Mouse (Mus musculus): Measurements from ENCODE around the gene Nrn1l.

Gene Nrn1l

DNA sequence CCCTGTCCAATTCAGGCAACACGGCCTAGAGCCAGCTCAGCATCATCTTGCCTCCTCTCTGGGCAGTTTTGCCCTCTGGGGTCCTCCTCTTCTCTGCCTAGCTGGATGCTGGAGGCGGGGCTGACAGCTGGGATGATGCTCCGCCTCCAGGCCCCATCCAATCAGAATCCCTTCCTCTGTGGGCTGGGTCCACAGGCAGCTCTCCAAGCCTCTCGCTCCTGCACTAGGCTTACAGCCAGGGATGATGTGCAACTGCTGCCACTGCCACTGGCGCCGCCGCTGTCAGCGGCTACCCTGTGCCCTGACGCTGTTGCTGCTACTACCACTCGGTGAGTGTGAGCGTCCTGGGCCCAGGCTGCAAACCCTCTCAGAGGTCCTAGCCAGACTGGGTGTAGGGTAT lies at the start of gene Nrn1l:
Gene Nrn1l, plus strand, starts transcription at position 229 of the 400 bp plus-strand sequence.
- peak; percentile 65 for DNase-seq (ENCODE audit: low read depth)

DNA sequence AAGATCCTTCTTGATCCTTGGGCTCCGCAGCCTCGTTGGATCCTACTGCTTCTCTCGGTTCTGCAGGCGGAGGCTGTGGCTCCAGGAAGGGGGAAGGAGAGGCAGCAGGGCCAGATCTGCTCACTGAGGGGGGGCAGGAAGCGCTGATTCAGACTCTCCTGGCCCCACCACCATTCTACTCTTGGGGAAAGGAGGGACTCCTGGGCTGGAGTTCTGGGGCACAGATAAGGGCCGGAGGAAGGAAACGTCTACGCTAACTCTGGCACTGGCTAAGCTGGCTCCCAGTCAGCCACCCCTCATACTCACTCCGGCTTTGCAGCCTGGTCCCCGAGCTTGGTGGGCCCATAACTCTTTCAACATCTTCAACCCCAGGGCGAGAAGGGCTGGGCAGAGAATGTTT lies 46.7 kb upstream of the Nrn1l start:
- no peak for DNase-seq (ENCODE audit: low read depth)

DNA sequence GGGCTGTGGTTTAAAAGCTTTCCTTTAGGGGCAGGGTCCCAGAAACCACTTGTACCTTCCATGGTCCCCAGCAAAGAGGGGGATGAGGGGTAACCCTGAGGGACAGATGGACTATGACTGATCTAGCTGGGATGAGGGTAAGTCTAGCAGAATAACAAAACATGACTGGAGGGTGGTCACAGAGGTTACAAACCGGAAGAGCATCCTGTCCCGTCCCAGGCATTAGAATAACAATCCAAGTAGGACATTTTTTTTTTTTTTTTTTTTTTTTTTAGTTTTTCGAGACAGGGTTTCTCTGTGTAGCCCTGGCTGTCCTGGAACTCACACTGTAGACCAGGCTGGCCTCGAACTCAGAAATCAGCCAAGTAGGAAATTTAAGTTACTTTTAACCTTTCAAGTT lies 43.4 kb upstream of the Nrn1l start:
- no peak for DNase-seq (ENCODE audit: low read depth)

DNA sequence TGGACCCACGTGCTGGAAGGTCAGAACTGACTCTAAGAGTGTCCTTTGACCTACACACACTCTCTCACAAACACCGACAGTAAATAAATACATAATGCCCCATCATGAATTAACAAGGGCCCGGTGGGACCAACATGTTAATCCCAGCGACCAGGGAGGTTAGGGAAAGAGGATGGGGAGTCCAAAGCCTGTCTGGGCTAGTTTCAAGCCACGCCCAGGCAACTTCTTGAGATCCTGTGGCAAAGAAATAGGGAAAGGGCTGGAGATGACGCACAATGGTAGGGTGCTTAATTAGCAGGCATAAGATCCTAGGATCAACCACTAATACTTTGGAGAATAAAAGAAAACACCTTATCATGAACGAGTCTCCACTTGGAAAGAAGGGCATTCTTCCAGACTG lies 42.8 kb upstream of the Nrn1l start:
- no peak for DNase-seq (ENCODE audit: low read depth)

DNA sequence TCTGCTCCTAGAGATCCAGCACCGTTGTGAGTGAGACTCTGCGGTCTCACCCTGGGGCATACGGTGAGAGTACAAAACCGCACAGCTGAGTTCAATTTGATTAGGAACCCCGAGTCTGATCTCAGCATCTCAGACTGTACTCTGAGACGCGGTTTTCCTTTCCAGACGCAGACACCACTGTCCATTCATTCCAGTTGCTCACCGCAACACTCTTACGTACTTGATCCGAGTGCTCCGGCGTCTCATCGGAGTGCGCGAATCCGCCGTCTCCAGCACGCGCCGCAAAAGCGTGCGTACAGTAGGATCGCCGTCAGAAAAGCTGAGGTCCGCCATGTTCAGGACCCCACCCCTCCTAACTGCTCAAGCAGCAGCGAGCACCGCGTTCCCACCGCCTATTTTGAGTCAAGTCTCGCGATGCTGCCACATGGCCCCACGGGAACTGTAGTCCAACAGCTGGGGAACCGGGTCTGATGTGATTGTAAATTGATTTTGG lies 41.7 kb upstream of the Nrn1l start:
- DNase-seq (ENCODE audit: low read depth), result peak; percentile 96

DNA sequence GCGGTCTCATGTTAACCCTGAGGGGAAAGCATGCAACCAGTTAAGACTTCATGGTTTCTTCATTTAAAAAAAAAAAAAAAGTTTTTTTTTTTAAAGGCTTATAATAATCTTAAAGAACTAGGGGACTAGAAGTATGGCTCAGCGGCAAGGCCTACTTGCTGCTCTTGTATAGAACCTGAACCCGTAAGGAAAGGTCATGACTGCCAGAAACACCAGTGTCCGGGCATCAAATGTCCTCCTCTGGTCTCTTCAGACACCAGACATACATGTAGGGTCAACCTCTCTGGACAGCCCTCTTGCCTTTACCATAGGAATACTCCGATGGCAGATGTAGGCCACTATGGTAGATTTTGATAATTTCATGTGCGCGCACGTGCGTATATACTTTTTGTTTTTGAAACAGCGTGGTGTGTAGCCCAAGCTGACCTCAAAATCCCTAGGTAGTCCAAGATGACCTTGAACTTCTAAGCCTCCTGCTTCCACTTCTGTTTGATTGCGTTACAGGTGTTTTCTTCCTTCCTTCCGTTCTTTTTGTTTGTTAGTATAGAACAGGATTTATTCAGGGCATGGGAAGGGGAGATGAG lies 41.1 kb upstream of the Nrn1l start:
- no peak for DNase-seq (ENCODE audit: low read depth)

DNA sequence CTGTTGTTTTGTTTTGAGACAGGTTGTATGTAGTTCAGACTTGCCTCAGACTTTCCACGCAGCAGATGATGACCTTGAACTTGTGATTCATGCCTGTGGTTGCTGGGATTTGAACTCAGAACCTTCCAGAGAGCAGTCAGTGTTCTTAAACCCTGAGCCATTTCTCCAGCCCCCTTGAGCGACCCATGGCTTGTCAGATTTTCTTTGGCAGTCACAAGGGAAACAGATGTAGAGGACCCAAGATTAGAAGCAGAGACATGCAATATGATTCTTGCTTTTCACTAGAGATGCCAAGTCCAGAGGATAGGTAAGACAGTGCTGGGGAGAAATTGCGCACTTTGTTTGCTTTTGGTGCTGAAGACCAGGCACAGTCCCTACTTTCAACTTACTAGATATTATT lies 40.2 kb upstream of the Nrn1l start, which contains the start of gene Cenpt:
Gene Cenpt, minus strand, starts transcription at position 101 of the 400 bp plus-strand sequence.
- DNase-seq (ENCODE audit: low read depth), result no peak

DNA sequence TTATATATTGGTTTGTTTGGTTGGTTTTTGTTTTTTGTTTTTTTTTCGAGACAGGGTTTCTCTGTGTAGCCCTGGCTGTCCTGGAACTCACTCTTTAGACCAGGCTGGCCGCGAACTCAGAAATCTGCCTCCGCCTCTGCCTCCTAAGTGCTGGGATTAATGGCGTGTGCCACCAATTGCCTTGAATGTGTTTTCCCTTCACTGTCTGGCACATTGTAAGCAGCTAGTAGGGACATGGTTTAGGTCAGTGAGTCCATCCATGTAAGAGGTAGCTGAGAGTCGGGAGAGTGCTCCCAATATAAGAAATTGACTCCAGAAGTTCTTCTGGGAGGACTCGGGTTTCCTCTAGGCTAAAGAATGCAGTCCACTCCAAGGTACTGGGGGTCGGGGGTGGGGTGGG lies 39.1 kb upstream of the Nrn1l start:
- no peak for DNase-seq (ENCODE audit: low read depth)

DNA sequence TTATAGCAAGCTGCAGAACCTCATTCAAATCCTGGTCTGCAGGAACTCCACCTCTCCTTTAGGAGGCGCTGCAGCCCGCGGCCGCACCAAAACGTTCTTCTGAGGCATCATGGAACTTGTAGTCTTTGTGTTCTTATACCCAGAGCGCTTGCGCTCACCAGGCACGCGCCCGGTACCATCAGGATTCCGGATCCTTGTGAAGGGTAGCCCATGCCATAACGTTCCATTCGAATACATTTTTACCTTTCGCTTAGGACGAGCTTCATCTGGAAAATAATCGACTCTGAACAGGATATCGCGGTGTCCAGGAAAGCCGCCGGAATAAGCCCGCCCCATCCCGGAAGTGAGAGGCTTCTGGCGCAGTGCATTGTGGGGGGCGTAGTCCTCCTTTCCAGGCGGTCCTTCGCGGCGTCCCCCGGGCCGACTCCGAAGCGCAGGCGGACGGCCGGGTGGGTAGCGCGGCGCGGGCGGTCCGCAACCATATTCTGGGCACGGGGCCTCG lies 38.6 kb upstream of the Nrn1l start, which contains the start of gene Thap11:
Gene Thap11, plus strand, starts transcription at position 418 of the 502 bp plus-strand sequence.
- DNase-seq (ENCODE audit: low read depth), result peak; percentile 95

DNA sequence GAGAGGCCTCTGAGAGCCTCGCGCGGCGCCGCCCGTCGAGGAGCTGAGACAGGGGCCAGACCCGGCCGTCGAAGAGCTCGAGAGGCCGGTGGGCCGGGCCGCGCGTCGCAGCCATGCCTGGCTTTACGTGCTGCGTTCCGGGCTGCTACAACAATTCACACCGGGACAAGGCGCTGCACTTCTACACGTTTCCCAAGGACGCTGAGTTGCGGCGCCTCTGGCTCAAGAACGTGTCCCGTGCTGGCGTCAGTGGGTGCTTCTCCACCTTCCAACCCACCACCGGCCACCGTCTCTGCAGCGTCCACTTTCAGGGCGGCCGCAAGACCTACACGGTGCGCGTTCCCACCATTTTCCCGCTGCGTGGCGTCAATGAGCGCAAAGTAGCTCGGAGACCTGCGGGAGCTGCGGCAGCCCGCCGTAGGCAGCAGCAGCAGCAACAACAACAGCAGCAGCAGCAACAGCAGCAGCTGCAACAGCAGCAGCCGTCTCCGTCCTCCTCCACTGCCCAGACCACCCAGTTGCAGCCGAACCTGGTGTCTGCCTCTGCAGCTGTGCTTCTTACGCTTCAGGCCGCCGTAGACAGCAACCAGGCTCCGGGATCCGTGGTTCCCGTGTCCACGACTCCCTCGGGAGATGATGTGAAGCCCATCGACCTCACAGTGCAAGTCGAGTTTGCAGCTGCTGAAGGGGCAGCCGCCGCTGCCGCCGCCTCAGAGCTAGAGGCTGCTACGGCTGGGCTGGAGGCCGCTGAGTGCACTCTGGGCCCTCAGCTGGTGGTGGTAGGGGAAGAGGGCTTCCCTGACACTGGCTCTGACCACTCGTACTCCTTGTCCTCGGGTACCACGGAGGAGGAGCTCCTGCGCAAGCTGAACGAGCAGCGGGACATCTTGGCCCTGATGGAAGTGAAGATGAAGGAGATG lies 37.9 kb upstream of the Nrn1l start:
- peak; percentile 71 for DNase-seq (ENCODE audit: low read depth)

DNA sequence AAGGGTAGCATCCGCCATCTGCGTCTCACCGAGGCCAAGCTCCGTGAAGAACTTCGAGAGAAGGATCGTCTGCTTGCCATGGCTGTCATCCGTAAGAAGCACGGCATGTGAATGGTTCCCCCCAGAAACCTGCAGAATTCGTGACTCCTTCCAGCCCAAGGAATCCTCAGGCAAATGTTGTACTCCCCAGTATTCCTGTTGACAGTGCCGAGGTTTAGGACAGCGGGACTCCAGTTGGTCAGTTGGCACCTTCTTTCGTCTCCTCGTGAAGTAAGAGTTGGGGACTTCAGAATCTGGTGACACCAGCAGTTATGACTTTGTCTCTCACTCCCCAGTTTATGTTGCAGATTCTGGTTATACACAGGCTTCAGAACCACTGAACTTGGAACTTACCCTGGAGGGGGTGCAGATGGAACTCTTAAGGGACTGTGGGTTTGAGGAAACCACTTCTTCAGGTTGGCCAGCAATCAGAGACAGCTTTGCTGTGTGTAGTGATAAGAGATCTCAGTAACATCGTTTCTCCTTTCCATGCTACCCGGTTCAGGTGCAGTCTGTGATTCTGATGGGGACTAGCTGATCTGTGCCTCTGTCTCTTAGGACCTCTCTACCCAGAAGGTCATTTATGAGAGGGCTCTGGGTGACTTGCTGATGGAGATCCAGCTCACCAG lies 37.1 kb upstream of the Nrn1l start:
- DNase-seq (ENCODE audit: low read depth), result no peak

DNA sequence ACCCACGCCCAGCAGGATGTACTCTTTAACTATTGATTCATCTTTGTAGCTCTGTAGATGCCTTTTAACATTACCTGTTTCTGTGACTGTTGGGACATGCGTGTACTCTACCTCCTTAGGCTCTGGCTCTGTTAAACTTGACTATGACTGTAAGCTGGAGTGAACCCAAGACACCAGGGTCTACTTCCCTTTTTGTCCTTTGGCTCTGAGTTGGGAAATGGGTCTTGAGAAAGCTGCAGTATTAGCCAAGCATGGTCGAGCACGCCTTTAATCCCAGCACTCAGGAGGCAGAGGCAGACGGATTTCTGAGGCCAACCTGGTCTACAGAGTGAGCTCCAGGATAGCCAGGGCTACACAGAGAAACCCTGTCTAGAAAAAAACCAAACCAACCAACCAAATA lies 34.9 kb upstream of the Nrn1l start:
- no peak for DNase-seq (ENCODE audit: low read depth)

DNA sequence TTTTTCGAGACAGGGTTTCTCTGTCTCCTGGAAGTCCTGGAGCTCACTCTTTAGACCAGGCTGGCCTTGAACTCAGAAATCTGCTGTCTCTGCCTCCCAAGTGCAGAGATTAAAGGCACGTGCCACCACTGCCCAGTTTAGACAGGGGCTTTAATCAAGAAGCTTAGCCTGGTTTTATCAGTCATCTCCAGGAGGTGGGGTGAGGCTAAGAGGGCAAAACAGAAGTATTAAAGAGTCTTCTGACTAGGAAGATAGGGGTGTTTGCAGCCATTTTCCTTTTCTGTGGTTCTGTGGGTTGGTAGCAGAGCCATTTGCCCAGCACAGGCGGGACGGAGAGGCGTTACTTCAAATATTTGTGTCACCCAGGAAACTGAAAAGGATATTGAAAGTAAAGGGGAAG lies 34.1 kb upstream of the Nrn1l start:
- DNase-seq (ENCODE audit: low read depth), result no peak

DNA sequence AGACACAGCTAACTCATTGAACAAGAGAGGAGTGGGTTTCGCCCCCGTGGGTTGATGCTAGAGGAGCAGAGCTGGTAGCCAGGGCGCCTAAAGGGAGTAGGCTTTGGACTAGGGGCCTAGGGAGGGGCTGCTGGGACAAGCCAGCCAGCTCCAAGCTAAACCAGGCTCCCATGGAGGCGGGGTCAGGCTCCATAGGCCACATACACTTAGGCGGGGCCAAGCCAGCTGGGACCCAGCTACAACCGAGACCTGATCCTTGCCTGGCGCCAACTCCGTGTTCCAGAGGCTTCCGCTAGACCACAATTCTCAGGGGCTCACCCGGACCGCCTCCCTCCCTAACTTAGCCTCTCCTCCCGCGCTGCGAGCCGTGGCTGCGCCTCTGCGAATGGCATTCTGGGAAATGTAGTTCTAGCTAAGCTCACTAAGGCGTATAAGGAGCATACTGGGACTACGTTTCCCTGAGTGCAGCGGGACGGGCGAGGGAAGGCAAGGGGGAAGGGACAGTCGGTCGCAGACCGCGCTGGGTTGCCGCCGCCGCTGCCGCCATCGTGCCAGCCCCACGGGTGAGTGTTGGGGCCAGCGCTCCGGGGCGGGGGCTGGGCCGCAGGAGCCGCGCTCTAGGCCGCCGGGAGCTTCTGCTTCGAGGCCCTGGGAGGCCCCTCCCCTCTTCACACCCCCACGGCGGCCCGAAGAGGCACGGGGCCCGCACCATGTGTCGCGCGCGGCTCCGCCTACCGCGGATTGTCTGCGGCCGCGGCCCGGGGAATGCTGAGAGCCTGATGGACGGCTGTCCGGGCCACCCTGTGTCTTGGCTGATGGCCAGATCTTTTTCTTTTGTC lies 33.0 kb upstream of the Nrn1l start, which contains the start of gene Nutf2:
Gene Nutf2, plus strand, starts transcription at position 438 of the 839 bp plus-strand sequence.
- peak; percentile 98 for DNase-seq (ENCODE audit: low read depth)

DNA sequence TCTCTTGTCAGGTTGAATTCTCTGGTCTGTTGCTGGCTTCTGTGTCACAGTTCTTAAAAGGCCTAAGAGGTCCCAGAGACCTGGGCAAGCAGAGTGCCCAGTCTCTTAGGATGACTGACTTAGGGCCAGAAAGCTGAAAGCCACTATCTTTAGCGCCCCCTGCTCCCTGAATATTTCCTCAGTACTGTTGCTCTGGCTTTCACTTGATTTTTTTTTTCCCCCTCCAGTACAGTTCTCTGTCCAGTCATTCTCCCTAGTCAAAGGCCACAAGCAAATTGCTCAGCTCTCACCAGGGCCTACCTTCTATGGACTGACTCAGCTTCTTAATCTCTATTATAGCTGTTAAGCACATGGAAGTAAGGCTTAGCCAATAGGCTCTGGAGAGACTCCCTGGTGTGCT lies 31.4 kb upstream of the Nrn1l start:
- DNase-seq (ENCODE audit: low read depth), result peak; percentile 84

DNA sequence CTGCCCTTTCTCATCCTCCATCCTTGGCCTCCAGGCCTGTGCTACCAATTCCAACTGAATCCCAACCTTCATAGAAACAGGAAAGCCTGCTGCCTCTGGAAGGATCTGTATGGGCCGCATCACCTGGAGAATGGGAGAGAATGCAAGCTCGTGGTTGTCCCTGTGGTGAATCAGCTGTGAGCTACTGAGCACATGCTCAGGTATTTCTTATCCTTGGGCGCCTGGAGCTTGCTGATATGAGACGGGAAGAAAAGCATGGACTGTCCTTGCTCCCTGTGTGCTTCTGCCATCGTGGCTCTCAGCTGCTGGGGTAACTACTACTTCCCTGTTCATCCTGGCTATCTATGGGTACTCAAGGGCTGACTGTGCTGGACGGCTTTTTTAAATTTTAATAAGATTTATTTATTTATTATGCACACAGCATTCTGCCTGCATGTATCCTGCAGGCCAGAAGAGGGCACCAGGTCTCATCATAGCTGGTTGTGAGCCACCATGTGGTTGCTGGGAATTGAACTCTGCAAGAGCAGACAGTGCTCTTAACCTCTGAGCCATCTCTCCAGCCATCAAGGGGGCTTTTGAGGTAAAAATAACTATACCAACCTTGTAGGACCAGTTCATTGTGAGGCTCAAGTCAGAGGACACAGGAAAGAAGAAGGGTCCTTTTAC lies 26.9 kb upstream of the Nrn1l start:
- DNase-seq (ENCODE audit: low read depth), result peak; percentile 30

DNA sequence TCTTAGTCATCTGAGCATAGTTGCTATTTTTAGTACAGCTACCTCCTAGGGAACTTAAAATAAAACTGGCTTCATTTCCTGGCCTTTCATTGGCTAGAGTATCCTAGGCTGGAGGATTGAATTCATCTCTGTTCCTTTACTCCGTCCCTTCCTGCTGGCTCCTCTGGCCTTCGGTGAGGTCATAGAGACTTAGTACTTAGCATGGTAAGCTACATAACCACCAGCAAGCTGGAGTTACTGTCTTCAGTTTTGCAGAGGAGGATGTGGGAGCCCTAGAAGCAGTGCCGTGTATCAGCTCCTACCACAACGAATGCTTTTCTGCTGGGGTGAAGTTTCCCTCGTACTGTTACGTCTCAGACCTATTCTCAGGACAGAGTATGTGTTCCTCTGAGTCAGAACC lies 19.1 kb upstream of the Nrn1l start:
- DNase-seq (ENCODE audit: low read depth), result peak; percentile 79

DNA sequence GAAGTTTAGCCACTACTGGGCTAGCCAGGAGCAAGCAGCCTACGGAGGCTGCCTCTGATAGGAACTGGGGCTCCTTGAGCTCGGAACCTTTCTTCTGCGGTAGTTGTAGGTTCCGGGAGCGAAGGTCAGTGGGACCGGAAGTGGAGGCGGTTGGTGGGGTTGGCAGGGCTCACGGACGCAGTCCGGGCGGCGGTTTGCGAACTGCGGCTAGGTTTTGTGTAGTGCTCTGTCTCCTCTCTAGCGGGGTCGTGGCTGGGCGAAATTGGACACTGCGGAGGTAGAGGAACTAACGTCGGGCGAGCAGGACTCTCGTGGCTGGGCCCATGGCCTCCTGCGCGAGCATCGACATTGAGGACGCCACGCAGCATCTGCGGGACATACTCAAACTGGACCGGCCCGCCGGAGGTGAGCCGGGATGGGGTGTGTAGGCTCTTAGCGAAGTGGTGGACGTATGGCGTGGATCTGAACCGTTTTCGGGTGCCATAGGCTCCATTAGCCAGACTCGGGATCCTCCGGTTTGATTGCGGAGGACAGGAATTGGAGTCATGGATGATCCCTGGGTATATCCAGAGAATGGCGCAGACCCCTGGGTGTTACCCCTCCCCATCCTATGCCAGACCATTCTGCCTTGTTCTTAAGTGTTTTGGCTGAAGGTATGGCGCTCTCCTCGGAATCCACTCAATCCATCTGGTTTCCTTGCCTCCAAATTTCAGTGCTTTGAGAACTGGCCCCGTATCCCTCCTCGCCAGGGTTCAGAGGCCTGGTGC lies 12.4 kb upstream of the Nrn1l start, which contains the start of gene Edc4:
Gene Edc4, plus strand, starts transcription at position 128 of the 767 bp plus-strand sequence.
- DNase-seq (ENCODE audit: low read depth), result peak; percentile 92

DNA sequence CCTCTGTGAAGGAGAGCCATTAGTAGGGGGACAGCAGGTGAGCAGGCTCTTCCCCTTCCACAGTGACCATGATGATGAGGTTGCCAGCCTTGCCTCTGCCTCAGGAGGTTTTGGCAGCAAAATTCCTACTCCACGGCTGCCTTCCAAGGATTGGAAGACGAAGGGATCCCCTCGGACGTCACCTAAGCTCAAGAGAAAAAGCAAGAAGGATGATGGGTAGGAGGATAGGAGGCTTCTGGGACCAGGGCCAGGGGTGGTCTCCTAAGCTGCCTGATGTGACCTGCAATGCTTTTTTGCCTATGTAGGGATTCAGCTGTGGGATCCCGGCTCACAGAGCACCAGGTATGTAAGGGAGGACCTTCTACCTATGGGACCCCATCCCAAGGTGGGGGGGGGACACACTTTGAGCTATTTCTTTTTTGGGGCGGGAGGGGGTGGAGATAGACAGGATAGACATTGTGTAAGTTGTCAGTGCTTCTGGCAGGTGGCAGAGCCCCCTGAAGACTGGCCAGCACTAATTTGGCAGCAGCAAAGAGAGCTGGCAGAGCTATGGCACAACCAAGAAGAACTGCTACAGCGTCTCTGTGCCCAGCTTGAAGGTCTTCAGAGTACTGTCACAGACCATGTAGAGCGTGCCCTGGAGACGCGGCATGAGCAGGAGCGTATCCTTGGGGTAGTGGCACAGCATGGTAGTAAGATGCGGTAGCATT lies 3.5 kb upstream of the Nrn1l start:
- no peak for DNase-seq (ENCODE audit: low read depth)

Data from NIH3T3 (cell line).